Mouse (Mus musculus): Measurements from ENCODE around the gene 1600015I10Rik.
"Not testable (repeated sequence)": the region's sequence is repeated elsewhere in the genome, so short reads cannot be mapped to it uniquely, and the experiment has no call there.

Gene 1600015I10Rik

GRCm38 (mm10) chr6:48929595-48929994, at the start of gene 1600015I10Rik:
Gene 1600015I10Rik (plus strand): TSS chr6:48929895.
- DNase-seq (ENCODE audit: low read depth, low spot score), result no peak

- DNase-seq (ENCODE audit: low read depth, low spot score), result no peak
These were observed 35.5 kb upstream of the 1600015I10Rik start for GRCm38 (mm10) chr6:48894203-48894602.

- DNase-seq (ENCODE audit: low read depth, low spot score), result no peak
These were observed 34.5 kb upstream of the 1600015I10Rik start for GRCm38 (mm10) chr6:48894938-48895818.

- no peak for DNase-seq (ENCODE audit: low read depth, low spot score)
These were observed 33.8 kb upstream of the 1600015I10Rik start for GRCm38 (mm10) chr6:48895941-48896340.

- no peak for DNase-seq (ENCODE audit: low read depth, low spot score)
These were observed 32.7 kb upstream of the 1600015I10Rik start for GRCm38 (mm10) chr6:48896956-48897355.

- DNase-seq (ENCODE audit: low read depth, low spot score), result not testable (repeated sequence)
These were observed 28.4 kb upstream of the 1600015I10Rik start for GRCm38 (mm10) chr6:48901316-48901715.

- no peak for DNase-seq (ENCODE audit: low read depth, low spot score)
These were observed 26.9 kb upstream of the 1600015I10Rik start for GRCm38 (mm10) chr6:48902511-48903406.

- no peak for DNase-seq (ENCODE audit: low read depth, low spot score)
These were observed 26.3 kb upstream of the 1600015I10Rik start for GRCm38 (mm10) chr6:48903437-48903836.

GRCm38 (mm10) chr6:48905606-48906005, 24.1 kb upstream of the 1600015I10Rik start:
- DNase-seq (ENCODE audit: low read depth, low spot score), result no peak

GRCm38 (mm10) chr6:48906371-48906770, 23.3 kb upstream of the 1600015I10Rik start:
- no peak for DNase-seq (ENCODE audit: low read depth, low spot score)

- no peak for DNase-seq (ENCODE audit: low read depth, low spot score)
These were observed 20.5 kb upstream of the 1600015I10Rik start for GRCm38 (mm10) chr6:48909229-48909628.

GRCm38 (mm10) chr6:48912033-48912432, 17.7 kb upstream of the 1600015I10Rik start:
- peak; percentile 29 for DNase-seq (ENCODE audit: low read depth, low spot score)

GRCm38 (mm10) chr6:48913587-48913986, 16.1 kb upstream of the 1600015I10Rik start:
- no peak for DNase-seq (ENCODE audit: low read depth, low spot score)

GRCm38 (mm10) chr6:48949596-48949995, 19.9 kb downstream of the 1600015I10Rik start:
- DNase-seq (ENCODE audit: low read depth, low spot score), result no peak

- no peak for DNase-seq (ENCODE audit: low read depth, low spot score)
These were observed 21.0 kb downstream of the 1600015I10Rik start for GRCm38 (mm10) chr6:48950676-48951075.

GRCm38 (mm10) chr6:48951630-48952029, 21.9 kb downstream of the 1600015I10Rik start:
- no peak for DNase-seq (ENCODE audit: low read depth, low spot score)

- DNase-seq (ENCODE audit: low read depth, low spot score), result no peak
These were observed 23.5 kb downstream of the 1600015I10Rik start for GRCm38 (mm10) chr6:48953220-48953619.

- no peak for DNase-seq (ENCODE audit: low read depth, low spot score)
These were observed 24.5 kb downstream of the 1600015I10Rik start for GRCm38 (mm10) chr6:48954211-48954610.

- DNase-seq (ENCODE audit: low read depth, low spot score), result peak; percentile 35
These were observed 25.3 kb downstream of the 1600015I10Rik start for GRCm38 (mm10) chr6:48954946-48955345.

GRCm38 (mm10) chr6:48956785-48957184, 27.1 kb downstream of the 1600015I10Rik start:
- DNase-seq (ENCODE audit: low read depth, low spot score), result no peak

GRCm38 (mm10) chr6:48958053-48958452, 28.4 kb downstream of the 1600015I10Rik start:
- DNase-seq (ENCODE audit: low read depth, low spot score), result peak; percentile 2

GRCm38 (mm10) chr6:48959151-48959550, 29.5 kb downstream of the 1600015I10Rik start:
- peak; percentile 11 for DNase-seq (ENCODE audit: low read depth, low spot score)
